Mouse (Mus musculus) brain, embryonic 18.5 days (tissue): Measurements from ENCODE around the gene Nt5dc2.
A peak's percentile ranks its signal among the peaks of the same experiment; 100 is the strongest.

Source experiments
- DNase-seq: peaks from one replicate; pipeline ENCODE4 v3.0.0-alpha.2; 2012; ENCODE audit warnings: low read depth, low spot score

Gene Nt5dc2

DNA sequence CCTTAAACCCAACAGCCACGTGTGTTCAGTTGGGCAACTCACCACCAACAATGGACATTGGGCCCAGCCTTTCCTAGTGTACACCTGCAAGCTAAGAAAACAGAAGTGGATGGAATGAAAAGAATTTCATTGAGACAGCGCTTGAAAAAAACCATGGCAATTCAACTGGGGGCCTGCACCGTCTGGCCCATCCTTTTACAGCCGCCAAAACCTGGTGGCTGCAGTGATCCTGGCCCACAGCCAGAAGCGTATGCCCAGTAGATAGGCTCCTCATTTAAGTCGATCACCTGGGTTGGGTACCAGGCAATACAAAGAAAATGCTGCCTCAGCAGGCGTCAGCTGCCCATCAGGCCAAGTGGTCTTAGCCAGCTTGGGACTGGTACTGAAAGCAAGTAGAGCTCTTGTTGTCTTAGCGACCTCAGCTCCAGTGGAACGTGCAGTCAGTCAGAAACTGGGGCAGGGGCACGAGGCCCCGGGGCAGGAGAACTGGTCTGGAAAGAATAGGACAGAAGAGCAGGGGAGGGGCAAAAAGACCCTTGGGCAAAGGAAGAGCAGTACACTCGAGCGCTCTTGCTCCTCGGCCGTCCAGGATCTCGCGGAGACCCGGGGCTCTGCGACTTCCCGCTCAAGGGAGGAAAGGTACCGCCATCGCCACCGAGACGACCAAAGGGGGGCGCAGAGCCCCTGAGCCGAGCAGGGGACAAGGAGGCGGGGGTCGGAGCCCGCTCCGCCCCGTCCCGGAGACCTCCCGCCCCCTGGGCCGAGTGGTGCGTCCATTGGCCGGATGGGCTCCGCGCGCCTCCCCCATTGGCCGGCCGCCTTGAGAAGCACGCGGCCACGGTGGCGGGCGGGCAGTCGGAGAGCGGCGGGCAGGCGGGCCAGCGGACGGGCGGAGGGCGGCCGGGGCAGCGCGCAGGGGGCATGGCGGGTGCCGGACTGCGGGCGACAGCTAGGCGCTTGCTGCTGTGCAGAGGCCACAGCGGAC lies at the start of gene Nt5dc2:
Nt5dc2 (plus strand) TSS at position 818 of the 985 bp plus-strand sequence.
- DNase-seq = peak; percentile 72

DNA sequence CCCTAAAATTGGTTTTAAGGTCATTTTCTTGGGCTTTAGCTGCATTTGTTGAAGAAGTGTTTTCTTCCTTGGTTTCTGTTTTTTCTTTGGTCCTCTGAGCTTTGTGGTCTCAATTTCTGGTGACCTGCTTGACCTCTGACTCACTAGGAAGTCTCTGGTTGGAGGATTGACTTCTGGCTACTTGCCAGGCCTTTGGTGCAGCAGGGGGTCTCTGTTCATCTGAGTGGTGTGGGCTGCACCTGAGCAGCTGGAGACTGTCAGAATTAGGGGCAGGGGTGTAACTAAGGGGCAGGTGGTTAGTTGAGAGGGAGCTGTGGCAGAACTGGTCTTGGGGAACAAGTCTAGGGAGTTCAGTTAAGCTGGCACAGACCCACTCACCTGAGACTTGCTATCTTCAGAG lies 49.7 kb upstream of the Nt5dc2 start:
- DNase-seq = no peak

DNA sequence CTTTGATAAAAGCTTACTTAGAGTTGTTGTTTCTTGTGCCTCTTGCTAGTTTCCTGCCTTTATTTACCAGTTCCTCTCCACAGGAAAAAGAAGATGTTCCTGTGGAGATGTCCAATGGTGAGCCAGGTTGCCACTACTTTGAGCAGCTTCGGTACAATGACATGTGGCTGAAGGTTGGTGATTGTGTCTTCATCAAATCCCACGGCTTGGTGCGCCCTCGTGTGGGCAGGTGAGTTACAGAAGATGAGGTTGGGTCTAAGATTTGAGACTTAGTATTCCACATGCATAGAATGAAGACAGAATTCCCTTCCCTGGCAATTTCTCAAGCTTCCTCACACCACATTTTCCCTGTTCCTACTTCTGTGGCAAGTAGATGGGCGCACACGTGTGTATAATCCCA lies 43.4 kb upstream of the Nt5dc2 start:
- DNase-seq = no peak

DNA sequence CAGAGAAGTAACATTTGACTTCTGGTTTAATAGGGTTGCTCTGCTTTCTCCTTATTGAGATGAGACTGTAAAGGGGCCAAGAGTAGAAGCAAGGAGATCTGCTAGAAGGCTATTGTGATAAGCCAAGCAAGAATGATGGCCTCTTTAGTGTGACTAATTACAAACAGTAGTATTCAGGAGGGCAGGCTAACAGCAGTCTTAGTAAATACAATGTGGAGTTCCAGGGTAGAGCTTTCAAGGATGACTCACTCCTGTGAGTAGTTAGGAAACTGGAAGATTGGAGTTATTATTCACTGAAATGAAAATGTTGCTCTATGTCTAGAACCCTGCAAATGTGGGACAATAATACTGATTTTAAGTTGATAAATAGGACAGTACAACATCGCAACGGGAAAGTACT lies 42.3 kb upstream of the Nt5dc2 start:
- DNase-seq = no peak

DNA sequence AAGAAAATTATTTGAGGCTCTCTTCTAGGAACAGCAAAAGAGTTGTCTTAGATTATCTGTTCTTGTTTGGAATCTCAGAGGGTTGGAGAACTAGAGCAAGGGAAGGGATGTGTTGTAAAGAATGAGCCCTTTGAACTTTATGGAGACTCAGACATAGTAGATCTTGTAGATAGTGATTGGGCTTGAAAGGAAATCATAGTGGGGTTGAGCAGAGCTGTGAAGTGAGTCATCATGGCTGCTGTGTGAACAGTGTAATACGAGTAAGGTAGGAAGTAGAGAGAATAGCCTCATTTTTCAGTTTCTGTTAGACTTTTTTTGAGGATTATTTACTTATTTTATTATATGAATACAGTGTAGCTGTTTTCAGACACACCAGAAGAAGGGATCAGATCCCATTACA lies 40.9 kb upstream of the Nt5dc2 start:
- DNase-seq = no peak

DNA sequence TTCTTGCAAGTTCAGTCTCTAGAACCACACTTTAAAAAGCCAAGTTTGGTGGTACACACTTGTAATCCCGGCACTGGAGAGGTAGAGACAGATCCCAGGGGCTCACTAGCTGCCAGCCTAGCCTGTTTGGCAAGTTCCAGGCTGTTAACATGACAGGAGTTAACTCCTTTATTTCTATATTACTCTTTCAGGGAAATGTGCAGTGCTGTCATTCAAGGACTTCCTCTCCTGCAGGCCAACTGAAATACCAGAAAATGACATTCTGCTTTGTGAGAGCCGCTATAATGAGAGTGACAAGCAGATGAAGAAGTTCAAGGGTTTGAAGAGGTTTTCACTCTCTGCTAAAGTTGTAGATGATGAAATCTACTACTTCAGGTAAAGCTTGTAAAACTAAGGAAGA lies 25.7 kb upstream of the Nt5dc2 start:
- no peak for DNase-seq

DNA sequence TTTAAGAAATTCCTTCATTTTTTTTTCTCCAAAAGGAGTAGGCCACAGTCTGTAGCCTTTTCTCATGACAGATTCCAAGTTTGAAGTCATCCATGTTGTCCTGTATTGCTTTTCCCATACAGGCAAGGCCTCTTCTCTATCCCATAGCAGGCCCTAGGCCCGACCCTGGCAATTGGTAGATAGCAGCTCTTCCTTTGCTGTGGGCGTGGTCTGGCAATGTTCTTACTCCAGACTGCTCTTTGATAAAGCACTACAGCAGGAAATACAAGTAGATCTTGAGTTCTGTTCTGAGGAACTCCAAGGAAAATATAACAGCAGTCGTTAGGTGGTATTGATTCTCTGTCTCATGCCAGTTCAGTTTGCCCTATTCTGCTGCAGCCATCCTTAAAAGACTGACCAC lies 20.2 kb upstream of the Nt5dc2 start:
- no peak for DNase-seq

DNA sequence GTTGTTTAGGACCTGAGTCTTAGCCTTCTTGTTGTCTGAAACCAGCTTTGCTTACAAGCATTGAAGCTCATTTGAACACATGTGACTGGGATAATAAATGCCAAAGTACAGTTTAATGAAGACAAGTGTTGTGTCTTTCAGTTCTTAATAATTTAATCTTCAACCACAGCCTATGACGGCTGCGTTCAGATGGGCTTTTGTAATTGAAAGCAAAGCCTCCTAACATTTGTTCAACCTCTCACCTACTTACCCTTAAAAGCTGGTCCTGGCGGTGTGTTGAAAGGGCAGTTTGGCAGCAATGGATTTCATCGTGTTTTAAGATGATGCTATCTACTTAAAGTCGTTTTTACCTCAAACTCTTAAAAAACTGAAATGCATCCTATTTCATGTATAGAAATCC lies 18.7 kb upstream of the Nt5dc2 start:
- DNase-seq = no peak

DNA sequence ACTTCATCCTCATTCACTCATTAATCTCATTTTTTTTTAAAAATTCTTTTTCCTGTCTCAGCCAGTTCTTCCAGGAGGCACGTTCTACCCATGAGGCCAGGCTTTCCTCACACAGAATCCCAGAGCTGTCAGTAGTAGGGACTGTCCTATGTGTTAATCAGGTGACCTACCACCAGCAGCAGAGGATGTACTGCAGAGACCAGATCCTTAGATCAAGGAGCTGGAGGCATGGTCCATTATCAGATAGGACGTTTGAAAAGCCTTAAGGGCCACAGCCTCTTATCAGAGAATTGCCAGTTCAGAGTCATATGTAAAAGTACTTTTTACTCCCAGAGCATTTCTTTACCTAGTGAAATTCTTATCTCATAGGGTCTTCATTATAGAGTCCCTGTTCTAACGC lies 16.8 kb upstream of the Nt5dc2 start:
- DNase-seq = no peak

DNA sequence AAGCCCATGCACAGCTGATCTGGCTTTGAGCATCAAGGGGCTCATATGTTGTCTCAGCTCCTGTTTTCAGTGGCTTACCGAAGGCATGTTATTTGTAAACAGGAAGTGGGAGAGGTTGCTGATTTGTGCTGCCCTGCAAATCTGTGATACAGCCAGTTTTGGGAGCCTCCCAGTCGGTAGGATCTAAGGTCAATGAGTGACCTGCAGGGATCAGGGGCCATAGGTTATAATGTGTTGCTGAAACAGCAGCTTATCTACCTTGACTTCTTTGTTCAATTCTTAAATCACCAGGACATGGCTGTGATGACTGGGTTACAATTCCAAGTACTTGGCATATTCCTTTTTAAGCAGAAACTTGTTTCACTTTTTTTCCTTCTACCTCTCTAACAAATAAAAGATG lies 15.3 kb upstream of the Nt5dc2 start:
- no peak for DNase-seq

DNA sequence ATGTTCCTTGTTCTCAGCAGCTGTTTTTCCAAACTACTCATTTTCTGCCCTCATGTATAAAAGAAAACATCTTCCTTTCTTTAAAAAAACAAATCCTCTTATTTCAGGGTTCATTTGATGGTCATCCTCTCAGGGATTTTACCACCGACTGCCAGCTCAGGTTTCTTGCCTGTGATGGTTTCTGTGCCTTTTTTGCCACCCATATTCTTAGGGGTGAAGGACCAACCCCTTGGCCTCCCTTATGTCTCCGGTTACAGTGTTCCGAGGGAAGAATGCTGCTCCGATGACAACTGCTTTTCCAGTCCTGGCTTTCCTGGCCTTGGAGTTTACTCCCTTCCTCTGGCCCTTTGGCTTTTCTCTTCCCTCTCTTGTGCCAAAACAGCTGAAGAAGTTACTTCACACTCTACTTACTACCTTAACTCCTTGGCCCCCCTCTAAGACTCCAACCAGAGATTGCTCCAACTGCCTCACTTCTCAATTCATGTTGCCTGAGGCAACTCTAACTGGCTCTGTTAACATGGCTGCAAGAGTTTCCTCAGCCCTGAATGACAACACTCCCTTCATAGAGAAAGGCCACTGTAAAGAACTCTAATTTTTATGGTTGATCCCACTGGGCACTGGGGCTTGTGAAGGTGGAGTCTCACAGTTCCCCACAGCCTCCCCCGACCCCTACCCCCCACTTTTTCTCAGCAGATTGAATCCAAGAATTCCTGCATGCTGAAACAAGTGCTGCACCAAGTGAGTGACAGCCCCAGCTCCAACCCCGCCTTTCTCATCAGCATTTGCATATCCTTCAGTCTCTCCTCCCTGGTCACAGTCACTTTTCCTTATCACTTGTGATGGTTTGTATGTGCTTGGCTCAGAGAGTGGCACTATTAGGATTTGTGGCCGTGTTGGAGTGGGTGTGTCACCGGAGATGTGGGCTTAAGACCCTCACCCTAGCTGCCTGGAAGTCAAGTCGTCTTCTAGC lies 5.5 kb upstream of the Nt5dc2 start:
- no peak for DNase-seq

DNA sequence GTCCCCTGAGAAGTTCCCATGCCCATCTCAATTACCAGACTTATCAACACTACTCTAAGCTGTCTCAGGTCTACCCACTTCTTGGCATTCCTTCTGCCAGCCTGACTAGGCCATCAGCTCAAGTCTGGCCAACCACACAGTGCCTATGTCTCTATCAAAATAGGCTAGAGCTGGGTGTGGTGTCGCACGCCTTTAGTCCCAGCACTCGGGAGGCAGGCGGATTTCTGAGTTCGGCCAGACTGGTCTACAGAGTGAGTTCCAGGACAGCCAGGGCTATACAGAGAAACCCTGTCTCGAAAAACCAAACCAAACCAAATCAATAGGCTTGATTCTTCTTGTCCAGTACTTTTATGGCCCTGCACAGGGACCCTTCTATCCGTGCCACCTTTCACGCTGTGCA lies 4.0 kb upstream of the Nt5dc2 start:
- DNase-seq = no peak

DNA sequence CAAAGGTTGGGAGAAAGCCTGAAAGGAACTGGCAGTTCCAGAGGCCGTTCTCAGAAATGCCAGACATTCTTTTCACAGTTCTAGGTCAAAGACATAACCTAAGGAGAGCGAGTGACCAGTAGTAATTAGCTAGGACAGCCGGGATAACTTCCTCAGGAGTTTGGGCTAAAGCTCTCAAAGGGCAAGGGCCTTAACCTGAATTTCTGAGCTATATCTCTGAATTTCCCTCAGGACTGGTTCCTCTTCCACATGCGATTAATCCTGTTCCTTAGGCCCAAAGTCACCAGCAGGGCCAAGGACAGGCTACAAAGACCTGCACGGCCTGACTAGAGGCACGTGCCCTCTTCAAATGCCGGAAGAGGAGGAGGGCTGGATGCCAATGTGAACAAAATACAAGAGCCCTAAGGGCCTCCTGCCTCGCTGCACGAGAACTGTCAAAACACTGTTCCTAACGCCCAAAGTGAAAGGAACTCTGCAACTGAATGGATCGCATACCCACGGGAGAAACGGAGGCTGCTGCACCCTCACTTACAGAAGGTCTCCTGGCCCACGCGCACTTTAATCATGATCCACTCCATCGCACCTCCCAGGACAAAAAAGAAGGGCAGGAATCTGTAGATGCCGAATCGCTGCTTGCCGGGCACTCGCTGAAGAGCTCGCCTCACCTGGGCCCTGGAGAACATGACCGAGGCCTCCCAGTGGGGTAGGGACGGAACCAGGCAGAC lies 2.6 kb upstream of the Nt5dc2 start:
- DNase-seq = no peak

DNA sequence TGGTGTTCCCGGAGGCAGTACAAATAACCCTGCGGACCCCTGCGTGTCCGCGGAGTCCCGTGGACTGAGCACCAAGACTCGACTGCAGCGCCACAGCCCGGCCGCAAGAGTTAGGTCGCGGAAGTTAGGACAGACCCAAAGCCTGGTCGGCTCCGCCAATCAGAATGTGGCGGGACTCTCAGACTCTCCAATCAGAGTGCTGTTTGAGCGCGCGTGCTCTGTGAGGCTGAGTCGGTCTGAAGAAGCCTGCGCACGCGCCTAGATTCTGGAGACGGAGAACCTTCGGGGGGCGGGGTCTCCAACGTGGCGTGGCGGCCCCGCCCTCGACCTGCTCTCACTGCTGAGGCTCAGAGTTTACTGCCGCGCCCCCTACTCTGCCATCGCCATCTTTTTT lies 2.0 kb upstream of the Nt5dc2 start, which contains the start of gene Smim4:
Smim4 (minus strand) TSS at position 131 of the 394 bp plus-strand sequence.
- DNase-seq = peak; percentile 98

DNA sequence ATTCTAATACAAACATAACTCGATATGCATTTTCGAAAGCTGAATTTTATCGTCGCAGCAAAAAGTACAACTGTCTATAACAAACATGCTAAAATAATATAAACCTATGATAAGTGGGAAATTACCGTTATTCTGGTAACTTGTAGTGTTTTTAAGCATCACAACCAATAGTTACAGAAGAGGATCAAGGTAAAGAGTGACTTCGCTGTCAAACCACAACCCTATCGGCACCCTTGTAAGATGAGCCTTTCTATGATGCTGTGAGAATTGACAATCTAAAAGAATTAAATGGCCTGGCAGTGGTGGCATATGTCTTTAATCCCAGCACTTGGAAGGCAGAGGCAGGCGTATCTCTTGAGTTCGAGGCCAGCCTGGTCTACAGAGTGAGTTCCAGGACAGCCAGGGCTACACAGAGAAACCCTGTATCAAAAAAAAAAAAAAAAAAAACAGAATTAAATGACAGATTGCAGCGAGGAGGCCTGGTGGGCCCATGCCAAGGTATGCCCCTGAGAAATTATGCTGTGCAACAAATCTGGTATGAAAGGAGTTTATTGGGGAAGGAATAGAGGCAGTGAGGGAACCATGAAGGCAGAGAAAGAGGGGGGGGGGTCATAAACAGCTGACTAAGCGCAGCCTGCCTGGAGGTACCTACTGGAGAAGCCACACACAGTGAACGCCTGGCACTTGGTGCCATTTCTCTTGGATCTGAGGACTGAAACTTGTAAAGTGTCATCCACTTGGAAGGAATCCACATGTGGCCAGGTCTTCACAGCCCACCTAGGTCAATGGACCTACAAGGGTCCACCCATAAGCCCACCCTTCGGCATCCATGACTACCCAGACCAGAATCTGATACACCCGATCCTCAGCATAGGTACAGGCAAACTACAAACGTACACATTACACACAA lies 1.3 kb upstream of the Nt5dc2 start:
- no peak for DNase-seq

DNA sequence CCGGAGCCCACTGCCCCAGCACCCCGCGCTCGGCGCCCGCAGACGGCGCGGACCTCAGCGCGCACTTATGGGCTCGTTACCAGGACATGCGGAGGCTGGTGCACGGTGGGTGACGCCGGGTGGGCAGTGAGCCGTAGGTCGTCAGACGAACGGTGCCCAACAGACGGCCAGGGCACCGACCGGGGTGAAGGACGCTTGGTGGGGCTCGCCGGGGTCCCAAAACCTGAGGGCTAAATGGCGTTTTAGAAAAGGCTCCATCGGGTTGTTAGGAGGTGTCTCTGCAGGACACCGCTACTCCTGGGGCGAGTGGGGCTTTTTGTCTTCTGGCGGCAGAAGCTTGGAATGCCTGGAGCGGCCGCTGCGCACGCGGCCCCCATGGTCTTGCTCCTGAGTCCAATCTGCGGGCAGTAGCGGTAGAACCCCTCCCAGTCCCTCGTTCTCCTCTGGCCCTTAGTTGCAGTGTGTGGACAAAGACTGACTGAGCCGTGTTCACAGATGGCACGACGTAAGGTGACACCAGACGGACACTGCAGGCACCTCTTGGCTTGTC lies 494 bp downstream of the Nt5dc2 start:
- DNase-seq = no peak

DNA sequence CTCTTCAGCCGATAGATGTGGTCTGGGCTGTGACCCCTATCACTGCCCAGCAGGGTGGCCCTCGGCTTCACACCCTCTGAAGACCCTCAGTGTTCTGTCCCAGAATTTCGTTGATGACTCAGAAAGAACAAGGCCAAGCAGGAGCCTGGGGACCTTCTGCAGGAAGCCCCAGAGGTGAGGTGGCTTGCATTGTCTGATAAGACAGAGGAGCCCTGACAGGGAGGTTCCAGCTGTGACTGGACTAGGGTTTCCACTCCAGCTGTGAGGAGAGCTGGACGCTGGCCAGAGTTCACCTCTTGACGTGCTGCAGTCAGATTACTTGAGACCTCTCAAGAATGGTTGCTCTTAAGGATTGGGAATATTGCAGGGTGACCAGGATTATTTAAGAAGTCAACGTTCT lies 1.2 kb downstream of the Nt5dc2 start:
- DNase-seq = no peak

DNA sequence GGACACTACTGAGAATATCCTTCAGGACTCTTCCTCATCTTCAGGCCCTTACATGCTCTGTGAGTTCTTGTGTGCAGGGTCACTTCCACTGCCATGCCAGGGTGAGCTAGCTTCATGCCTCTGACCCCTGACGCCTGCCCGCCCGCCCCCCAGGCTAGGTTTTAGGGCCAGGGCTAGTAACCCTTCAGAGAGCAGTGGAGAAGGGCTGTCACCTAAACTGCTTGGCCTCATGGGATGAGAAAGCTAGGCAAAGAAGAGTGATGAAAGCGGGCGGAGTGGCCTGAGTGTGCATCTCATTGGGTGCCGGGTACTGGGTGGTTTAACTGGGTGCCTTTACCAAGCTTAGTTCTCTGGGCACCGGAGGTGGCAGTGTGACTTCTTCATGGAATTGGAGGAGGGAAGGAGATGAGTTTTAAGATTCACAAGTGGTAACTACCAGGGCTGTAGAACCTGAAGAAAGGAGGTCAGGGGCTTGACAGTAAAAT lies 1.7 kb downstream of the Nt5dc2 start:
- no peak for DNase-seq

DNA sequence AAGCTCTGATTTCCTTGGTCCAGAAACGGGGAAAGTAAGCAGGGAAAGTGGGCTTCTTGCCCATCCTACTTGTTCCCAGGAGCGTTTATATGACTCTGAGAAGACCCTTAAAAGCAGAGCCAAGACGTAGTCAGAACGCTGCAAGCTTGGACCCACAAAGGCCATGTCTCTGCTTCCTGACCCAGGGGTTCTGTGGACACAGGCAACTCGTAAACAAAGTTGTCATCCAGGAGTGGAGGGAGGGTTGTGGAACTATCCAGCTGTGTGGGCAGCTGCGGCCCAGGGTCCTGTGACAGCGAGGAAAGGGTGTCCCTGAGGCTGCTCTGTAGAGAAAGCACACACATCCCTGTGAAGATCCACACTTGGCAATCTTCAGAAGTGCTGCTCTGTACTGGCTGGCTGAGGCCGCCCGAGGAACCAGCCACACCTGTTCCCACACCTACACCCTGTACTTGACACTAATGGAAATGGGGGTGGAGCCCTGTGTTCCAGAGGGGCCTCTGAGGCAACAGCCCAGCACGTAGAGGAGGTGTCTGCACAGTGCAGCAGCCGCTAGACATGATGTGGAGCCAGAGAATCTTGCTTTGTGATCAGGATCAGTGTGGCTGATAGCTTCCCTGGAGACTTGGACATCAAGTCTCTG lies 2.3 kb downstream of the Nt5dc2 start:
- no peak for DNase-seq
